Comparison of ENCODE assay signal across 16 mouse cellular contexts in genomic region chr19:47311162-47311561, GRCm38 (mm10).
DNase-seq lines count a peak whose midpoint lies in the region; ATAC-seq and TF ChIP-seq lines count a peak whose summit lies in the region.
"Had no signal": no experiment of that assay in that cellular context is flagged by ENCODE, and none has a peak within 500 bp of the region (broad histone marks: within the 10 kb centered on the region; RNA-seq: fewer than 3 reads in every experiment).

No protein-coding gene starts in this region.

- 0 out of 2 replicates have a peak overlapping the region, but pooled peaks have one; percentile 21 for H3K9ac ChIP-seq in heart, embryonic 13.5 days
- H3K9ac ChIP-seq in embryonic facial prominence, embryonic 13.5 days, result 0 out of 2 replicates have a peak overlapping the region, but pooled peaks have one; percentile 40
- H3K9ac ChIP-seq in limb, embryonic 14.5 days (ENCODE audit: low read depth, low read length, severe bottlenecking), result no peak overlapping the region
- H3K9ac ChIP-seq in stomach, embryonic 15.5 days, result no peak overlapping the region
- H3K9ac ChIP-seq: hindbrain, embryonic 12.5 days; intestine, embryonic 15.5 days had no signal

- TF ChIP-seq POLR2A in limb, embryonic 14.5 days (IDR thresholded peaks at IDR 0.05; ENCODE audit: borderline replicate concordance, extremely low read depth, insufficient read depth, insufficient read length), result no peak

- WGBS in heart, embryonic 13.5 days, result 66% methylated on average over 4 of the region's 4 CpGs
- 61% methylated on average over 4 of the region's 4 CpGs for WGBS in embryonic facial prominence, embryonic 13.5 days
- 79% methylated on average over 4 of the region's 4 CpGs for WGBS in limb, embryonic 14.5 days
- 61% methylated on average over 4 of the region's 4 CpGs for WGBS in stomach, embryonic 15.5 days

- no peak for DNase-seq in heart, adult 8-10 months (ENCODE audit: low spot score)
- DNase-seq in limb, embryonic 14.5 days (ENCODE audit: low spot score), result no peak
- no peak for DNase-seq in testis, postnatal 10 days (ENCODE audit: low spot score)
- DNase-seq: cerebellum, adult 11-12 months; gastrocnemius, postnatal 14 days; kidney, postnatal 10 days; right cerebral cortex, postnatal 25 days had no signal

- H3K9me3 ChIP-seq in heart, embryonic 13.5 days, result no peaks in the 10 kb centered on the region
- H3K9me3 ChIP-seq in embryonic facial prominence, embryonic 13.5 days, result no peaks in the 10 kb centered on the region
- no peaks in the 10 kb centered on the region for H3K9me3 ChIP-seq in limb, embryonic 14.5 days (ENCODE audit: control insufficient read depth, low read length)
- no peaks in the 10 kb centered on the region for H3K9me3 ChIP-seq in stomach, embryonic 15.5 days
- H3K9me3 ChIP-seq: hindbrain, embryonic 12.5 days; intestine, embryonic 15.5 days; megakaryocyte, embryonic 14.5 days had no signal

- ATAC-seq in heart, embryonic 13.5 days (ENCODE audit: extremely low read depth, insufficient number of reproducible peaks, low FRiP score, low TSS enrichment), result no peak
- no peak for ATAC-seq in embryonic facial prominence, embryonic 13.5 days (ENCODE audit: insufficient number of reproducible peaks, insufficient read depth, low FRiP score, low TSS enrichment, low read depth)
- ATAC-seq in limb, embryonic 14.5 days (ENCODE audit: low FRiP score, low read depth), result no peak
- no peak for ATAC-seq in stomach, embryonic 15.5 days (ENCODE audit: insufficient read depth, low FRiP score, low read depth)
- no peak for ATAC-seq in erythroblast, adult 5-6 weeks (replicated peaks; ENCODE audit: low FRiP score, poor library complexity, severe bottlenecking)
- ATAC-seq: CD4-positive, CD25-positive, alpha-beta regulatory T cell, adult 4 months; intestine, embryonic 15.5 days; lung, postnatal 0 days had no signal

- H3K36me3 ChIP-seq in heart, embryonic 13.5 days, result peaks cover 54% of the 10 kb centered on the region
- H3K36me3 ChIP-seq in embryonic facial prominence, embryonic 13.5 days, result peaks cover 50% of the 10 kb centered on the region
- peaks cover 45% of the 10 kb centered on the region for H3K36me3 ChIP-seq in limb, embryonic 14.5 days (ENCODE audit: control insufficient read depth, insufficient read depth, low read length)
- no peaks in the 10 kb centered on the region for H3K36me3 ChIP-seq in stomach, embryonic 15.5 days
- H3K36me3 ChIP-seq: hindbrain, embryonic 12.5 days had no signal

- 0 out of 2 replicates have a peak overlapping the region, but pooled peaks have one; percentile 82 for H3K4me2 ChIP-seq in heart, embryonic 13.5 days
- H3K4me2 ChIP-seq in embryonic facial prominence, embryonic 13.5 days, result peak overlapping the region; percentile 87
- H3K4me2 ChIP-seq in limb, embryonic 14.5 days (replicated peaks; ENCODE audit: low read depth, low read length, severe bottlenecking), result peak overlapping the region; percentile 89; the same call in 1 of the 2 replicates
- H3K4me2 ChIP-seq in stomach, embryonic 15.5 days, result no peak overlapping the region

- no peaks in the 10 kb centered on the region for H3K27me3 ChIP-seq in heart, embryonic 13.5 days (replicated peaks)
- no peaks in the 10 kb centered on the region for H3K27me3 ChIP-seq in embryonic facial prominence, embryonic 13.5 days
- no peaks in the 10 kb centered on the region for H3K27me3 ChIP-seq in limb, embryonic 14.5 days (ENCODE audit: control insufficient read depth, insufficient read depth, low read length)
- no peaks in the 10 kb centered on the region for H3K27me3 ChIP-seq in stomach, embryonic 15.5 days (replicated peaks)
- H3K27me3 ChIP-seq: hindbrain, embryonic 12.5 days; intestine, embryonic 15.5 days had no signal

- peak overlapping the region; percentile 37; the same call in 1 of the 2 replicates for H3K27ac ChIP-seq in heart, embryonic 13.5 days (replicated peaks)
- peak overlapping the region; percentile 28; the same call in 1 of the 2 replicates for H3K27ac ChIP-seq in embryonic facial prominence, embryonic 13.5 days
- no peak overlapping the region for H3K27ac ChIP-seq in limb, embryonic 14.5 days (replicated peaks; ENCODE audit: low read depth, low read length)
- peak overlapping the region; percentile 55; the same call in 1 of the 2 replicates for H3K27ac ChIP-seq in stomach, embryonic 15.5 days
- H3K27ac ChIP-seq: hindbrain, embryonic 12.5 days; intestine, embryonic 15.5 days had no signal

- peaks cover 67% of the 10 kb centered on the region for H3K4me1 ChIP-seq in heart, embryonic 13.5 days
- H3K4me1 ChIP-seq in embryonic facial prominence, embryonic 13.5 days, result peaks cover 61% of the 10 kb centered on the region
- H3K4me1 ChIP-seq in limb, embryonic 14.5 days (ENCODE audit: control insufficient read depth, insufficient read depth, low read length), result peaks cover 40% of the 10 kb centered on the region
- peaks cover 38% of the 10 kb centered on the region for H3K4me1 ChIP-seq in stomach, embryonic 15.5 days

- no peak overlapping the region for H3K4me3 ChIP-seq in heart, embryonic 13.5 days
- no peak overlapping the region for H3K4me3 ChIP-seq in embryonic facial prominence, embryonic 13.5 days
- no peak overlapping the region for H3K4me3 ChIP-seq in limb, embryonic 14.5 days (replicated peaks; ENCODE audit: low read length)
- no peak overlapping the region for H3K4me3 ChIP-seq in stomach, embryonic 15.5 days (replicated peaks)
- H3K4me3 ChIP-seq: hindbrain, embryonic 12.5 days; intestine, embryonic 15.5 days; megakaryocyte, embryonic 14.5 days had no signal

Comparison
In these comparisons a context has a peak if more than half of its experiments do, and no peak if none do; other contexts are left out.
1. H3K9ac ChIP-seq: peak in heart, embryonic 13.5 days (single experiment) and embryonic facial prominence, embryonic 13.5 days (single experiment); none in limb, embryonic 14.5 days (single experiment) and stomach, embryonic 15.5 days (single experiment).